Mouse (Mus musculus) cortical plate, adult 2 months (tissue): ENCODE measurements around the gene Gorasp1.

ENCODE experiments used
- CTCF ChIP-seq: fragments of 200-500 bp; IDR thresholded peaks from 2 replicates; pipeline ENCODE4 v1.5.1; 2011; ENCODE audit warnings: mild to moderate bottlenecking, control low read depth, low read length; ENCODE audit not compliant: insufficient read depth; ENCODE audit errors: extremely low read depth
- POLR2A ChIP-seq: fragments of 200-500 bp; IDR thresholded peaks from 2 replicates; pipeline ENCODE4 v1.6.1; 2011; ENCODE audit warnings: mild to moderate bottlenecking, low read length, control low read depth; ENCODE audit not compliant: insufficient read depth; ENCODE audit errors: extremely low read depth

- TF ChIP-seq POLR2A (no peak), CTCF (no peak)
These were observed 45.7 kb upstream of the Gorasp1 start for GRCm38 (mm10) chr9:119982956-119983551.
